Mouse (Mus musculus) cerebellum, adult 2 months (tissue): ENCODE results near the gene Naa30.

Experiments
- CTCF ChIP-seq: fragments of 200-500 bp; IDR thresholded peaks from 2 replicates; pipeline ENCODE4 v1.5.1; 2011; ENCODE audit warnings: low read depth, mild to moderate bottlenecking, control low read depth, low read length, moderate library complexity, borderline replicate concordance; ENCODE audit not compliant: insufficient read depth
- POLR2A ChIP-seq: fragments of 200-500 bp; IDR thresholded peaks from 2 replicates; pipeline ENCODE4 v1.6.1; 2011; ENCODE audit warnings: low read length, control low read depth, borderline replicate concordance; ENCODE audit not compliant: insufficient read depth

GRCm38 (mm10) chr14:49197031-49197527 lies 25.1 kb downstream of the Naa30 start:
- TF ChIP-seq POLR2A (no peak), CTCF (no peak)
